19 mouse cellular contexts compared by ENCODE assay signal in genomic region chr16:71997634-71998278, GRCm38 (mm10).
DNase-seq lines count a peak whose midpoint lies in the region; ATAC-seq and TF ChIP-seq lines count a peak whose summit lies in the region.
"Had no signal": no experiment of that assay in that cellular context is flagged by ENCODE, and none has a peak within 500 bp of the region (broad histone marks: within the 10 kb centered on the region; RNA-seq: fewer than 3 reads in every experiment).

No protein-coding gene starts in this region.

- peak; percentile 1 to 2 for DNase-seq in cerebellum, postnatal 14 days
- DNase-seq in cerebellum, adult 9-10 months, result no peak
- DNase-seq in hindbrain, postnatal 0 days (ENCODE audit: low spot score), result peak; percentile 40
- DNase-seq in natural killer cell, adult 2 months (ENCODE audit: low spot score in 2 of 2), result no peak
- no peak for DNase-seq in urinary bladder, postnatal 36 days (ENCODE audit: low spot score in 2 of 2)
- no peak for DNase-seq in embryo, embryonic 10 days (ENCODE audit: low spot score)
- DNase-seq: adrenal gland, postnatal 14 days; cerebellum, postnatal 36 days; gastrocnemius, postnatal 14 days; lung, embryonic 14.5 days; thymus, adult 2 months had no signal

- no peaks in the 10 kb centered on the region for H3K9me3 ChIP-seq in neural tube, embryonic 12.5 days
- no peaks in the 10 kb centered on the region for H3K9me3 ChIP-seq in neural tube, embryonic 15.5 days (replicated peaks)
- H3K9me3 ChIP-seq in hindbrain, postnatal 0 days (ENCODE audit: low read length), result no peaks in the 10 kb centered on the region
- H3K9me3 ChIP-seq: embryonic facial prominence, embryonic 12.5 days; heart, embryonic 10.5 days had no signal

- H3K27me3 ChIP-seq in neural tube, embryonic 12.5 days (replicated peaks), result no peaks in the 10 kb centered on the region
- no peaks in the 10 kb centered on the region for H3K27me3 ChIP-seq in neural tube, embryonic 15.5 days (replicated peaks)
- no peaks in the 10 kb centered on the region for H3K27me3 ChIP-seq in hindbrain, postnatal 0 days (ENCODE audit: insufficient read depth, low read length)
- H3K27me3 ChIP-seq: CH12.LX; embryonic facial prominence, embryonic 12.5 days had no signal

- H3K4me3 ChIP-seq in neural tube, embryonic 12.5 days, result no peak overlapping the region
- H3K4me3 ChIP-seq in neural tube, embryonic 15.5 days (replicated peaks), result no peak overlapping the region
- no peak overlapping the region for H3K4me3 ChIP-seq in hindbrain, postnatal 0 days (ENCODE audit: low read length)
- H3K4me3 ChIP-seq: embryonic facial prominence, embryonic 12.5 days; heart, embryonic 10.5 days; myocyte had no signal

- H3K4me2 ChIP-seq in neural tube, embryonic 12.5 days (replicated peaks), result no peak overlapping the region
- no peak overlapping the region for H3K4me2 ChIP-seq in neural tube, embryonic 15.5 days
- no peak overlapping the region for H3K4me2 ChIP-seq in hindbrain, postnatal 0 days (ENCODE audit: low read depth, low read length)
- H3K4me2 ChIP-seq: embryonic facial prominence, embryonic 12.5 days; liver, embryonic 11.5 days; lung, embryonic 14.5 days had no signal

- 80% methylated on average over 3 of the region's 3 CpGs for WGBS in neural tube, embryonic 12.5 days
- 68% methylated on average over 3 of the region's 3 CpGs for WGBS in neural tube, embryonic 15.5 days
- WGBS in hindbrain, postnatal 0 days, result 67% methylated on average over 3 of the region's 3 CpGs

- peak; percentile 78 for ATAC-seq in neural tube, embryonic 12.5 days (ENCODE audit: low FRiP score, low read depth)
- ATAC-seq in neural tube, embryonic 15.5 days (ENCODE audit: low FRiP score), result no peak
- ATAC-seq in hindbrain, postnatal 0 days, result no peak
- ATAC-seq: intestine, embryonic 16.5 days had no signal

- H3K9ac ChIP-seq in neural tube, embryonic 12.5 days, result no peak overlapping the region
- no peak overlapping the region for H3K9ac ChIP-seq in neural tube, embryonic 15.5 days (replicated peaks)
- H3K9ac ChIP-seq in hindbrain, postnatal 0 days (replicated peaks; ENCODE audit: low read length), result no peak overlapping the region
- H3K9ac ChIP-seq: embryonic facial prominence, embryonic 12.5 days; lung, embryonic 14.5 days had no signal

- H3K27ac ChIP-seq in neural tube, embryonic 12.5 days, result no peak overlapping the region
- H3K27ac ChIP-seq in neural tube, embryonic 15.5 days (replicated peaks), result no peak overlapping the region
- H3K27ac ChIP-seq in hindbrain, postnatal 0 days, result no peak overlapping the region
- H3K27ac ChIP-seq: embryonic facial prominence, embryonic 12.5 days; heart, embryonic 10.5 days had no signal

- TF ChIP-seq CTCF in hindbrain, postnatal 0 days (IDR thresholded peaks at IDR 0.05; ENCODE audit: low read depth), result no peak

- no peaks in the 10 kb centered on the region for H3K4me1 ChIP-seq in neural tube, embryonic 12.5 days
- no peaks in the 10 kb centered on the region for H3K4me1 ChIP-seq in neural tube, embryonic 15.5 days
- no peaks in the 10 kb centered on the region for H3K4me1 ChIP-seq in hindbrain, postnatal 0 days (ENCODE audit: insufficient read depth, low read length)
- H3K4me1 ChIP-seq: embryonic facial prominence, embryonic 12.5 days; heart, embryonic 10.5 days had no signal

- H3K36me3 ChIP-seq in neural tube, embryonic 12.5 days, result no peaks in the 10 kb centered on the region
- no peaks in the 10 kb centered on the region for H3K36me3 ChIP-seq in neural tube, embryonic 15.5 days
- no peaks in the 10 kb centered on the region for H3K36me3 ChIP-seq in hindbrain, postnatal 0 days (ENCODE audit: insufficient read depth, low read length)
- H3K36me3 ChIP-seq: embryonic facial prominence, embryonic 12.5 days; heart, embryonic 10.5 days had no signal

Comparison
In these comparisons a context has a peak if more than half of its experiments do, and no peak if none do; other contexts are left out.
1. DNase-seq: peak in cerebellum, postnatal 14 days (2 of 2) and hindbrain, postnatal 0 days (single experiment); none in cerebellum, adult 9-10 months (single experiment), natural killer cell, adult 2 months (0 of 2), urinary bladder, postnatal 36 days (0 of 2) and embryo, embryonic 10 days (single experiment).